Mouse (Mus musculus): ENCODE results near the gene Pmvk.
A peak's percentile ranks its signal among the peaks of the same experiment; 100 is the strongest.

Pmvk gene

GRCm38 (mm10) chr3:89479055-89479454, 24.7 kb downstream of the Pmvk start:
- DNase-seq (ENCODE audit: low read depth, low spot score), result no peak

GRCm38 (mm10) chr3:89481488-89481887, 27.1 kb downstream of the Pmvk start:
- DNase-seq (ENCODE audit: low read depth, low spot score), result no peak

GRCm38 (mm10) chr3:89482249-89482648, 27.9 kb downstream of the Pmvk start:
- DNase-seq (ENCODE audit: low read depth, low spot score), result no peak

- DNase-seq (ENCODE audit: low read depth, low spot score), result peak; percentile 77
Measured at GRCm38 (mm10) chr3:89484766-89485524, 30.6 kb downstream of the Pmvk start.

- no peak for DNase-seq (ENCODE audit: low read depth, low spot score)
Measured at GRCm38 (mm10) chr3:89486111-89486510, 31.8 kb downstream of the Pmvk start.

- DNase-seq (ENCODE audit: low read depth, low spot score), result no peak
Measured at GRCm38 (mm10) chr3:89486916-89487702, 32.8 kb downstream of the Pmvk start.

GRCm38 (mm10) chr3:89490790-89491189, 36.4 kb downstream of the Pmvk start:
- DNase-seq (ENCODE audit: low read depth, low spot score), result no peak

- no peak for DNase-seq (ENCODE audit: low read depth, low spot score)
Measured at GRCm38 (mm10) chr3:89491559-89491958, 37.2 kb downstream of the Pmvk start.

GRCm38 (mm10) chr3:89492701-89493151, 38.4 kb downstream of the Pmvk start:
- DNase-seq (ENCODE audit: low read depth, low spot score), result no peak

DNA sequence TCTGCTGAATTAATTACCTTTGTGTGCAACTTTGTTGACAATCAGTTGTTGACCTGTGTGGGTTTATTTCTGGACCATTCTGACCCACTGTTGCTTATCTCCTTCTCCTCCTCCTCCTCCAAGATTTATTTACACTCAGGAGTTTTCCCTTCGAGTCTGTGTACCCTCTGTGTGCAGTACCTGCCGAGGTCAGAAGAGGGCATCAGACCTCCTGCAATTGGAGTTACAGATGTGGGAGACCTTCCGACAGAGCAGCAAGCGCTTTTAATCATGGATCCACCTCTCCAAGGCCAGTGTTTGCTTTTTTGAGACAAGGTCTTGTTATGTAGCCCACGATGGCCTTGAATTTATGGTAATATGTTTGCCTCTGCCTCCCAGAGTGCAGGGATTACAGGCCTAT, 40.3 kb downstream of the Pmvk start:
- no peak for DNase-seq (ENCODE audit: low read depth, low spot score)

GRCm38 (mm10) chr3:89496366-89496765, 42.0 kb downstream of the Pmvk start:
- no peak for DNase-seq (ENCODE audit: low read depth, low spot score)

DNA sequence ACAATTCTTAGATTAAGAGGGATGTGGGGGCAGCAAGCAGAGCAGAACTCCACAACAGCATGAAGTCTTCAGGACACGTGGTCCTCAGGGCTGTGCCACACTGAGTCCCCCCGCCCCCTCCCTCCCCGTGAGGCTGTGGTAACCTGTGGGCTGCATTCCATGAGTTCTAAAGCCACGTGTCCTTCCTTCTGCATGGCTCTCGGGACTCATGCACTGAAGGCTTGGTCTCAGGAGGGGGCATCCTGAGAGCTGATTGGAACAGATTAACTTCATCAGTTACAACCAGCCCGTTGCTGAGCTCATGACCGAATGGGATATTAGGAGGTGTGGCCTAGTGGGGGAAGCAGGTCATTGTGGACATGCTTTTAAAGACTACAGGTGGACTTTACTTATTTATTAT, 45.4 kb downstream of the Pmvk start:
- no peak for DNase-seq (ENCODE audit: low read depth, low spot score)

- DNase-seq (ENCODE audit: low read depth, low spot score), result no peak
Measured at GRCm38 (mm10) chr3:89501486-89501885, 47.1 kb downstream of the Pmvk start.

GRCm38 (mm10) chr3:89502551-89502950, 48.2 kb downstream of the Pmvk start:
- no peak for DNase-seq (ENCODE audit: low read depth, low spot score)

GRCm38 (mm10) chr3:89508041-89508440, 53.7 kb downstream of the Pmvk start:
- DNase-seq (ENCODE audit: low read depth, low spot score), result no peak

GRCm38 (mm10) chr3:89510979-89511378, 56.6 kb downstream of the Pmvk start:
- no peak for DNase-seq (ENCODE audit: low read depth, low spot score)

DNA sequence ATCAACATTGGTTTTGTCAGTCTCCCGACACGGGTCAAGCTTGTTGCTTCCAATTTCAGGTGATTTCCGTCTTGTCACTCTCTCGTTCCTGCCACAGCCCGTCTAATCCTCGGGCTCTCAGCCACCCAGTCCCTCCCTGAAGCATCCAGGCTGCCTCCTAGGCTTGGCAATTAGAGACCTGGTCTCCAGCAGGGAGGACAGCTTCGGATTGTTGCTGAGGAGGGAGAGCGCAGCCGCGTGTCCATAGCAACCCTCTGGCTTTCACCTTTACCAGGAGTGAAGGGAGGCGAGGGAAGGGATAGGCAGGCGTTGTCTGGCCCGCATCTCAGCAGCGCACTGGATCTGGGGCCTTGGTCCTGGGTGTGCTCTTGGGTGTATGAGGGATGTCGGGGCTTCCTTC, 57.1 kb downstream of the Pmvk start:
- no peak for DNase-seq (ENCODE audit: low read depth, low spot score)

- no peak for DNase-seq (ENCODE audit: low read depth, low spot score)
Measured at GRCm38 (mm10) chr3:89512225-89512624, 57.9 kb downstream of the Pmvk start.

DNA sequence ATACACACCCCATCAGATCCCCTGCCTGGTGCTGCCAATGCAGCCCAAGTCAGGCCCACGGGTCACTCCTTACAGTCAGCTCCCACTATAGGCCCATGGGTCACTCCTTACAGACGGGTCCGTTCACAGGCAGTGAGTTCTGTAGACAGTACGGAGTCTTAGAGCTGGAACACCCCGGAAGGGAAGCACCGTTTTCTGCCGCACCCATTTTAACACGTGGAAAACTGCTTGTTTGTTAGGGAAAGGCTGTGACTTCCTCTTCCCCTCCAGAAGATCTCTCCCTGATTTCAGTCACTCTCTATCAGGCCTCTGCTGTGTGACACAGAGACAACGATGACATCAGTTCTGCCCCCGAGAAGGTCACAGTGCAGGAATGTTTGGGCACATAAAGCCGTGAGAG, 61.1 kb downstream of the Pmvk start:
- DNase-seq (ENCODE audit: low read depth, low spot score), result no peak

DNA sequence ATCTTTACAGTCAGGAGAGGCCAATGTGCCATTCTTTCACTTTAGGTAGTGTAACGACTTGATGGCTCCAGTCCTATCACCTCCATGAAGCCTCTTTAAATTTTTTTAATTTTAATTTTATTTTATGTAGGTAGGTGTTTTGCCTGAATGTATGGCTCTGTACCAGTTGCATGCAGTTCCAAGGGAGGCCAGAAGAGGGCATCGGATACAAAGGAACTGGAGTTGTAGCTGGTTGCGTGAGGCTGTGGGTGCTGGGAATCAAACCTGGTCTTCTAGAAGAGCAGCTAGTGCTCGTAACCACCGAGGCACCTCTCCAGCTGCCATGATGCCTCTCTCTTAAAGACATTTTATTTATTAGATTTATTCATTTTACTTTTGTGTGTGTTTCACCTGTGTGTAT, 62.0 kb downstream of the Pmvk start:
- no peak for DNase-seq (ENCODE audit: low read depth, low spot score)
